Mouse (Mus musculus): Measurements from ENCODE around the gene Ywhab. TPM values are rescaled to one million over a fixed set of nuclear protein-coding genes. Genes with fewer than 3 reads are reported as not detected.

Ywhab gene
- polyA plus RNA-seq, 1 experiment from 2014 or later = 319 TPM

- ATAC-seq (ENCODE audit: insufficient read depth) (no peak), DNase-seq (no peak)
- Histone ChIP-seq H3K27ac (ENCODE audit: low read depth) (no peak overlapping the region), H3K4me2 (no peak overlapping the region), H3K4me3 (ENCODE audit: low read depth, low read length) (no peak overlapping the region), H3K36me3 (ENCODE audit: insufficient read depth) (no peaks in the 10 kb centered on the region), H3K9ac (no peak overlapping the region), H3K9me3 (ENCODE audit: low read depth, low read length) (no peaks in the 10 kb centered on the region), H3K4me1 (ENCODE audit: insufficient read depth) (no peaks in the 10 kb centered on the region), H3K27me3 (ENCODE audit: insufficient read depth, low read length) (no peaks in the 10 kb centered on the region)
- WGBS = 63% methylated on average over 2 of the region's 2 CpGs
- TF ChIP-seq CTCF (IDR thresholded peaks at IDR 0.05; ENCODE audit: low read depth) = no peak
Measured at GRCm38 (mm10) chr2:164041523-164041922, 46.8 kb downstream of the Ywhab start.

DNA sequence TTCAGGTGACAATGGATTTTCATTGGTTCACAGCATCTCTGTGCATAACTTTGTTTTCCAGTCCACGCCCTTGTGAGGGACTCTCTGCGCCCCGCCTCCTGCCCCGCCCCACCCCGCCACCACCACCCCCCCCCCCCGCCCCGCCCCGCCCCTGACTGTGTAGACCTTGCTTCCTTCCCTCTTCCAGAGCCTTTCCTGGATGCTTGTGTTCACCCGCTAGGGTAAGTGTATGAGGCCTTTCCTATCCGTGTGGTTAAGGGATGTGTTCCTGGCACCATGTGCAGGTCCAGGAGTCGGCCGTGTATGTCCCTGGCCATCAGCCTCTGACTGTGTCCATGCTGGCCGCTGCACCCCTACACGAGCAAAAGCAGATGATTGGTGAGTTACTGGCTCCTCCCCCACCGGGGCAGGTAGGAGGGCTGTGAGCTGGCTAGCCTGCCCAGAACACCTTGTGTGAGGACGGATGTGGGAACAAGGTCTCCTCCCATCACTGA lies 52.5 kb downstream of the Ywhab start:
- Histone ChIP-seq H3K9ac (no peak overlapping the region), H3K27me3 (ENCODE audit: insufficient read depth, low read length) (no peaks in the 10 kb centered on the region), H3K4me1 (ENCODE audit: insufficient read depth) (no peaks in the 10 kb centered on the region), H3K4me3 (ENCODE audit: low read depth, low read length) (peak overlapping the region; percentile 12; the same call in 1 of the 2 replicates), H3K27ac (ENCODE audit: low read depth) (no peak overlapping the region), H3K4me2 (peak overlapping the region; percentile 57), H3K9me3 (ENCODE audit: low read depth, low read length) (no peaks in the 10 kb centered on the region), H3K36me3 (ENCODE audit: insufficient read depth) (peaks cover 11% of the 10 kb centered on the region; the same call in 1 of the 2 replicates)
- TF ChIP-seq CTCF (IDR thresholded peaks at IDR 0.05; ENCODE audit: low read depth) = no peak
- DNase-seq = peak; percentile 37
- ATAC-seq (ENCODE audit: insufficient read depth) = peak; percentile 65
- 6% methylated on average over 13 of the region's 16 CpGs for WGBS

DNA sequence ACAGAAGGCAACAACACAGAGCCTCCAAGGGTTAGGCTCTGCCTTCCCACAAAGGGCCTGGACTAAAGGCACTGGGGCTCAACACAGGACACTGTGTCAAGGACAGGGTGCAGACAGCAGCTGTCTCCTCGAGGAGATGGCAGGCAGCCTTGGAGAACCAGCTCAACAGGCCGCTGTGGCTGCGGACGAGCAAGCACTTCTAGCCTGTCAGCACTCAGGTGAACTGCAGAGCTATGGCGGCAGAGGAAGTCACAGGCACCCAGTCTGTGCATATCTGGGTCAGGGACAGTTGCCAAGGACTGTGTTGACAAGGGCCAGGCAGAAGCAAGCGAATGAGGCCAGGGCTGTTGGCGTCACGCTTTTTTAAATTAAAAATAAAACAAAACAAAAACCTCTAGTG lies 59.0 kb downstream of the Ywhab start:
- no peaks in the 10 kb centered on the region for H3K9me3 ChIP-seq (ENCODE audit: low read depth, low read length)
- no peak overlapping the region for H3K9ac ChIP-seq
- TF ChIP-seq CTCF (IDR thresholded peaks at IDR 0.05; ENCODE audit: low read depth) = no peak
- no peak overlapping the region for H3K4me3 ChIP-seq (ENCODE audit: low read depth, low read length)
- no peak overlapping the region for H3K4me2 ChIP-seq
- 81% methylated on average over 8 of the region's 8 CpGs for WGBS
- no peaks in the 10 kb centered on the region for H3K4me1 ChIP-seq (ENCODE audit: insufficient read depth)
- ATAC-seq (ENCODE audit: insufficient read depth) = no peak
- no peak for DNase-seq
- no peaks in the 10 kb centered on the region for H3K27me3 ChIP-seq (ENCODE audit: insufficient read depth, low read length)
- H3K27ac ChIP-seq (ENCODE audit: low read depth) = no peak overlapping the region
- H3K36me3 ChIP-seq (ENCODE audit: insufficient read depth) = peaks cover 67% of the 10 kb centered on the region

- 87% methylated on average over 8 of the region's 8 CpGs for WGBS
- TF ChIP-seq CTCF (IDR thresholded peaks at IDR 0.05; ENCODE audit: low read depth) = no peak
- Histone ChIP-seq H3K4me2 (no peak overlapping the region), H3K4me3 (ENCODE audit: low read depth, low read length) (no peak overlapping the region), H3K9ac (no peak overlapping the region), H3K27me3 (ENCODE audit: insufficient read depth, low read length) (no peaks in the 10 kb centered on the region), H3K36me3 (ENCODE audit: insufficient read depth) (peaks cover 76% of the 10 kb centered on the region), H3K27ac (ENCODE audit: low read depth) (no peak overlapping the region), H3K9me3 (ENCODE audit: low read depth, low read length) (no peaks in the 10 kb centered on the region), H3K4me1 (ENCODE audit: insufficient read depth) (no peaks in the 10 kb centered on the region)
- DNase-seq (no peak), ATAC-seq (ENCODE audit: insufficient read depth) (no peak)
Measured at GRCm38 (mm10) chr2:164054671-164055070, 59.9 kb downstream of the Ywhab start.

- Histone ChIP-seq H3K27me3 (ENCODE audit: insufficient read depth, low read length) (no peaks in the 10 kb centered on the region), H3K27ac (ENCODE audit: low read depth) (no peak overlapping the region), H3K4me3 (ENCODE audit: low read depth, low read length) (no peak overlapping the region), H3K4me2 (no peak overlapping the region), H3K9ac (no peak overlapping the region), H3K9me3 (ENCODE audit: low read depth, low read length) (no peaks in the 10 kb centered on the region), H3K4me1 (ENCODE audit: insufficient read depth) (no peaks in the 10 kb centered on the region), H3K36me3 (ENCODE audit: insufficient read depth) (peaks cover 87% of the 10 kb centered on the region)
- WGBS = 89% methylated on average over 8 of the region's 8 CpGs
- ATAC-seq (ENCODE audit: insufficient read depth) (no peak), DNase-seq (no peak)
- TF ChIP-seq CTCF (IDR thresholded peaks at IDR 0.05; ENCODE audit: low read depth) = no peak
Measured at GRCm38 (mm10) chr2:164059634-164060235, 65.0 kb downstream of the Ywhab start.

Other genes with a start within 250 kb of the Ywhab start
- gene Ada, start 244.7 kb upstream of the Ywhab start, polyA plus RNA-seq (2014; fragmentation: Nextera tagmentation; extraction: Ambion mirVana) = 9.5 and 9.9 TPM in 2 replicates
- gene Ccn5, start 174.1 kb upstream of the Ywhab start, polyA plus RNA-seq (2014; fragmentation: Nextera tagmentation; extraction: Ambion mirVana) = 0.39 and 0.68 TPM in 2 replicates
- not detected in 2 replicates for gene Kcnk15, start 141.3 kb upstream of the Ywhab start, polyA plus RNA-seq (2014; fragmentation: Nextera tagmentation; extraction: Ambion mirVana)
- 0.11 and 0.25 TPM in 2 replicates for gene Rims4, start 76.3 kb upstream of the Ywhab start, polyA plus RNA-seq (2014; fragmentation: Nextera tagmentation; extraction: Ambion mirVana)
- 1.1 and 1.8 TPM in 2 replicates for gene Pabpc1l, start 30.5 kb downstream of the Ywhab start, polyA plus RNA-seq (2014; fragmentation: Nextera tagmentation; extraction: Ambion mirVana)
- 30.7 and 33.7 TPM in 2 replicates for gene Stk4, start 75.4 kb downstream of the Ywhab start, polyA plus RNA-seq (2014; fragmentation: Nextera tagmentation; extraction: Ambion mirVana)
- 54.2 and 54.4 TPM in 2 replicates for gene Tomm34, start 76.2 kb downstream of the Ywhab start, polyA plus RNA-seq (2014; fragmentation: Nextera tagmentation; extraction: Ambion mirVana)
- not detected in 2 replicates for gene Kcns1, start 176.2 kb downstream of the Ywhab start, polyA plus RNA-seq (2014; fragmentation: Nextera tagmentation; extraction: Ambion mirVana)
- not detected in 2 replicates for gene Wfdc5, start 187.8 kb downstream of the Ywhab start, polyA plus RNA-seq (2014; fragmentation: Nextera tagmentation; extraction: Ambion mirVana)
- not detected in 2 replicates for gene Wfdc12, start 195.6 kb downstream of the Ywhab start, polyA plus RNA-seq (2014; fragmentation: Nextera tagmentation; extraction: Ambion mirVana)
- not detected in 2 replicates for gene Wfdc15a, start 205.2 kb downstream of the Ywhab start, polyA plus RNA-seq (2014; fragmentation: Nextera tagmentation; extraction: Ambion mirVana)
- gene Wfdc15b, start 226.7 kb downstream of the Ywhab start, polyA plus RNA-seq (2014; fragmentation: Nextera tagmentation; extraction: Ambion mirVana) = not detected in 2 replicates
- gene Svs2, start 243.5 kb downstream of the Ywhab start, polyA plus RNA-seq (2014; fragmentation: Nextera tagmentation; extraction: Ambion mirVana) = not detected in 2 replicates

Data from lung, embryonic 14.5 days (tissue).